Mouse (Mus musculus) lung, embryonic 14.5 days (tissue): Measurements from ENCODE around the gene Edc3. TPM values are rescaled to one million over a fixed set of nuclear protein-coding genes. Genes with fewer than 3 reads are reported as not detected.
A peak's percentile ranks its signal among the peaks of the same experiment; 100 is the strongest.

Experiments
- ATAC-seq: fragments of 200-750 bp; cut with Nextera tagmentation; 2 replicates; pipeline ENCODE4 v1.8.0; 2017; ENCODE audit warnings: mild to moderate bottlenecking, moderate TSS enrichment, moderate library complexity; ENCODE audit not compliant: insufficient read depth
- DNase-seq: peaks from one replicate; pipeline ENCODE4 v3.0.0-alpha.2; 2015
- H3K27ac ChIP-seq: fragments of 300-500 bp; sonication (generic); 2 replicates; pipeline ENCODE4 v1.5.1; 2014; ENCODE audit warnings: low read depth, mild to moderate bottlenecking, moderate library complexity
- H3K27me3 ChIP-seq: fragments of 300-500 bp; sonication (generic); 2 replicates; pipeline ENCODE4 v1.6.1; 2014; ENCODE audit warnings: low read length, control low read depth; ENCODE audit not compliant: insufficient read depth
- H3K36me3 ChIP-seq: fragments of 300-500 bp; sonication (generic); 2 replicates; pipeline ENCODE4 v1.6.1; 2014; ENCODE audit warnings: control low read depth; ENCODE audit not compliant: insufficient read depth
- H3K4me1 ChIP-seq: fragments of 300-500 bp; sonication (generic); 2 replicates; pipeline ENCODE4 v1.6.1; 2014; ENCODE audit warnings: antibody characterized with exemption, control low read depth; ENCODE audit not compliant: insufficient read depth
- H3K4me2 ChIP-seq: fragments of 300-500 bp; sonication (generic); 2 replicates; pipeline ENCODE4 v1.6.1; 2014; ENCODE audit warnings: mild to moderate bottlenecking
- H3K4me3 ChIP-seq: fragments of 300-500 bp; sonication (generic); 2 replicates; pipeline ENCODE4 v1.5.1; 2014; ENCODE audit warnings: low read depth, low read length
- H3K9ac ChIP-seq: fragments of 300-500 bp; sonication (generic); 2 replicates; pipeline ENCODE4 v1.6.1; 2014
- H3K9me3 ChIP-seq: fragments of 300-500 bp; sonication (generic); 2 replicates; pipeline ENCODE4 v1.6.1; 2016; ENCODE audit warnings: low read depth, low read length, control low read depth
- CTCF ChIP-seq: IDR thresholded peaks from 2 replicates; pipeline ENCODE4 v1.5.1; 2016; ENCODE audit warnings: antibody characterized with exemption, low read depth
- WGBS: fragments of 180-500 bp; shearing (Covaris S2); extraction: QIAGEN DNeasy Blood & Tissue Kit; methylation state at CpG from one replicate; pipeline ENCODE4 v1.1.7; 2014; 5-methylcytosine and 5-hydroxymethylcytosine counted together
- polyA plus RNA-seq: library from polyadenylated mRNA; unstranded; fragments of >200 nt; fragmentation: Nextera tagmentation; extraction: Ambion mirVana; gene quantifications from 2 replicates; pipeline ENCODE4 v1.2.1, GENCODE M21; 2014

The Edc3 gene
- polyA plus RNA-seq, 1 experiment from 2014 or later = 24.0 TPM

DNA sequence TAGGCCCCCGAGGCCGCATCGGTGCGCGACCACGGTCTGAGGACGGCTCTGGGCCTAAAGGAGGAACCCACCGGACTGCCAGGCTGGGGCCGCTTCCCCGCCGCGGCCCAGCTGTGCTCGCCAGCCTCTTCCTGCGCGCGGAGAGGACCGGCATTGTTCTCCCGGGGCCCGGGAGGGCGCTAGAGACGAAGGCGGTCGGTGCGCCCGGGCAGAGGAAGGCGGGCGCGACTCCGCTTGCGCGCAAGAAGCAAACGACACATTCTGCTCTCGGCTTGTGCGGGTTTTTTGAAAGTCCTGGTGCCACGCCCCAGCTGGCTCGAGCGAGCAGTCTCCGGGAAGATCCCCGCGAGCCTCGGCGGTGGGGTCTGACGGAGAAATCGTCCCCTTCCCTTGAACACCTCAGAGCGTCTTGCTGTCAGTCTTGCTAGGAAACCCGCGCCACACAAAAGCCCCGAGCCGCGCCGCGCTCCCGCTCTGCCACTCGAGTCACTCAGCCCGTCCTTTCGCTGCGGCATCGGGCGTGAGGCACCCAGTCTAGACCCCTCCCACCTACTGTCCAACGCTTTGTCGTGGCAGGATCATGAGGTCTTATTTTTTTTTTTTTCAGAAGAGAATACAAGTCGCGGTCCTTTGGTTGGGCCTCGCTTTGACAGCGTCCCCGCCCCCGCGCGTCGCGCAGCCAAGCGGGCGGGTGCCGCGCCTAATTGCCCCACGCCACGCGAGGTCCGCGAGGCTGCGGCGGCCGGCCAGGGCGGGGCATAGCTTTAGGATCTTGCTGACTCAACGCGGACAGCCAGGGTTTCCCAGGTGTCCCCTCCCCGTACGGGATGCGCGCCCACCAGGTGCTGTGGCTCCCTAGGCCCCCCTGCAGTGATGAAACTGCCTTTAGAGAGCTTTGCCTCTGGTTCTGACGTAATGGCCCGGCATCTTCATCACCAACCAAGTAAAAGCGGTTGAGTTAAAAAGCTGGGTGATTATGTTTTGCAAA is 57.3 kb downstream of the Edc3 start, which contains the start of gene Clk3:
Gene Clk3, minus strand, starts transcription at position 497 of the 988 bp plus-strand sequence.
- H3K9ac ChIP-seq = peak within 1 kb of the TSS; percentile 98
- peak; percentile 76 for DNase-seq
- peak within 1 kb of the TSS; percentile 99 for H3K4me2 ChIP-seq
- H3K36me3 ChIP-seq = peaks cover 13% of the 10 kb centered on the region
- WGBS = under 1% methylated on average over 93 of the region's 93 CpGs
- H3K27me3 ChIP-seq = no peaks in the 10 kb centered on the region
- no peaks in the 10 kb centered on the region for H3K9me3 ChIP-seq
- H3K27ac ChIP-seq = peak within 1 kb of the TSS; percentile 99
- no peak for TF ChIP-seq CTCF
- peak within 1 kb of the TSS; percentile 93 for H3K4me3 ChIP-seq
- peak; percentile 12 for ATAC-seq
- H3K4me1 ChIP-seq = peaks cover 13% of the 10 kb centered on the region

DNA sequence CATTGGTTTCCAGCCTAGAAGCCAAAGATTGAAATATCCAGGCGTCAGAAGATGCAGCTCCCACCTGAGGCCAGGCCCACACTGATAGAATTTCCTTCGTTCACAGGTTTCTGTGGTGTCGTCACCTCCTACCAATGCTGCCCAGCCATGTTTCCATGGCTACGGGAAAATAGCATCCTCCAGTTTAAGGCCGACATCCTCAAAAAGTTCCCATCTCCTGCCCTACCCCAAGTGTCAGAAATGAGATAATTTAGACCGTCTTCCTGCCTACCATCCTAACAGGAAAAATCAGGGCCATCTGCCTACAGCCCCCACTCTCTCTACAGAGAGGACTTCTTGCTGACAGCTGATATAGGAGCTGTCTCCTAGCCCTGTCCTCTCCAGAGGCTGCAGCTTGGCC is 58.1 kb downstream of the Edc3 start:
- no peak overlapping the region for H3K27ac ChIP-seq
- no peak for DNase-seq
- peak overlapping the region; percentile 99 for H3K4me2 ChIP-seq
- H3K4me3 ChIP-seq = peak overlapping the region; percentile 93
- H3K27me3 ChIP-seq = no peaks in the 10 kb centered on the region
- H3K4me1 ChIP-seq = peaks cover 13% of the 10 kb centered on the region
- 30% methylated on average over 6 of the region's 6 CpGs for WGBS
- no peak for ATAC-seq
- H3K36me3 ChIP-seq = peaks cover 6% of the 10 kb centered on the region; the same call in 1 of the 2 replicates
- no peaks in the 10 kb centered on the region for H3K9me3 ChIP-seq
- TF ChIP-seq CTCF = no peak
- peak overlapping the region; percentile 98; the same call in 1 of the 2 replicates for H3K9ac ChIP-seq

DNA sequence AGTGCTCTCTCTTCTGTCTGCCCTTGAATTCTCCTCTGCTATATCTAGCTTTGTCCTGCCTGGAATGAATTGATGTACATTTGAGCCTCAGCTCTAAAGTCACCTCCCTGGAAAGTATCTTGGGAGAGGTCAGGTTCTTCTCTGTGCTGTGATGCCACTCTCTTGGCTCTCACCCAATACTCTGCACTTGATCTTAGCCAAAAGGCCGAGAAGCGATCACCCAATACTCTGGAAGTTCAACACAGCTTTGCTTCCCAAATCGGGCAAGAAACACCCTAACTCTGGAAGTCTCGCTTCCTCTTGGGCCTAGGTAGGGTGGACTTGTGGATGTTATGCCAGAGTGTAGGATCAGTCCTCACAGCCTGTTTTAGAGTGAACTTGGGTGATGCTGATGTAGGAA is 58.9 kb downstream of the Edc3 start:
- Histone ChIP-seq H3K4me1 (peaks cover 13% of the 10 kb centered on the region), H3K9ac (no peak overlapping the region), H3K4me2 (no peak overlapping the region), H3K27ac (no peak overlapping the region), H3K27me3 (no peaks in the 10 kb centered on the region), H3K4me3 (no peak overlapping the region), H3K36me3 (no peaks in the 10 kb centered on the region), H3K9me3 (no peaks in the 10 kb centered on the region)
- no peak for TF ChIP-seq CTCF
- WGBS = 95% methylated on average over 4 of the region's 4 CpGs
- ATAC-seq = no peak
- DNase-seq = no peak

DNA sequence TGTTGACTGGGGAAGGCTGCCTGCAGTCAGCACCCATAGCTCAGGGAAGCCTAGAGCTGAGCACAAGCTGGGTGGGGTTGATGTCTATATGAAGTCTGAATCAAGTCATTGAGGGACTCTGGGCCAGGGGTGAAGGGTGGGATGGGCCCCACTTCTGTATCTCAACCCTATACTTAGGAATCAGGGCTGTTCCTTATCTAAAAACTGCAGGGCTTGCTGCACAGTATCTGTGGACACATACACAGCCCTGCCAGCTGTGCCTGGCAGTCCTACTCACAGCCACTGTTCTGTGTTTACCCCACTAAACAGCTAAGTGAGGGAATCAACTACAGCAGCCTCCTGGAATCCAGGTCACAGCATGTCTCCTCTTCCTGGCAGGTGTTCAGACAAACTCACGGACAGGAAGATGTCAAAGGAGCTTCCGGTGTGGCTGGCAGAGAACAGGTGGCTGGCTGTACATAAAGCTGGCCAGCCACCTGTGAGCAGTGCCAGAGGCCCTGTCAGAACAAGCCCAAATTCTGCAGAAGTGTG is 61.3 kb downstream of the Edc3 start:
- H3K4me1 ChIP-seq = 0 out of 2 replicates have a peak, but pooled peaks cover 4% of the 10 kb centered on the region
- H3K4me2 ChIP-seq = peak overlapping the region; percentile 12; the same call in 1 of the 2 replicates
- ATAC-seq (no peak), DNase-seq (no peak)
- WGBS = 58% methylated on average over 2 of the region's 2 CpGs
- no peak for TF ChIP-seq CTCF
- no peak overlapping the region for H3K9ac ChIP-seq
- peak overlapping the region; percentile 75; the same call in 1 of the 2 replicates for H3K27ac ChIP-seq
- H3K4me3 ChIP-seq = no peak overlapping the region
- H3K27me3 ChIP-seq = no peaks in the 10 kb centered on the region
- H3K36me3 ChIP-seq = no peaks in the 10 kb centered on the region
- no peaks in the 10 kb centered on the region for H3K9me3 ChIP-seq

DNA sequence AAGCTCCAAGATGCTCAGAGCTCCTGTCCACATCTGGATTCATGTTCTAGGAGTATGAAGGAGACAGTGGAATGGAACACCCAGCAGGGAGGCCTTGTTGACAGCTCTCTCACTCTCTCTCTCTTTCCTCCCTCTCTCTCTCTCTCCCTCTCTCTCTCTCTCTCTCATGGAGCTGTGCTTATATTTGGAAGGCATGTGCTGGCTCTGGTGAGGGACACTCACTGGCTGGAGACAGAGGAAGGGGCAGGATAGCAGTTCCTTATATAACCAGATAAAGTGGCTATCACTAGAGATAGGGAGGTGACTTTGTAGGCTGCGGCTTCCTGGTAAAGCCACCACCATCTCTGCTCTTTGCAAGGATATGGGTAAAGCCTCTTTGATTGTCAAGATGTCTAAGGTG is 61.9 kb downstream of the Edc3 start:
- DNase-seq (no peak), ATAC-seq (no peak)
- Histone ChIP-seq H3K4me1 (0 out of 2 replicates have a peak, but pooled peaks cover 4% of the 10 kb centered on the region), H3K27me3 (no peaks in the 10 kb centered on the region), H3K27ac (peak overlapping the region; percentile 75; the same call in 1 of the 2 replicates), H3K9ac (no peak overlapping the region), H3K9me3 (no peaks in the 10 kb centered on the region), H3K4me2 (peak overlapping the region; percentile 12; the same call in 1 of the 2 replicates), H3K36me3 (no peaks in the 10 kb centered on the region), H3K4me3 (no peak overlapping the region)
- TF ChIP-seq CTCF = no peak
- WGBS = 95% methylated on average over 1 of the region's 1 CpGs

DNA sequence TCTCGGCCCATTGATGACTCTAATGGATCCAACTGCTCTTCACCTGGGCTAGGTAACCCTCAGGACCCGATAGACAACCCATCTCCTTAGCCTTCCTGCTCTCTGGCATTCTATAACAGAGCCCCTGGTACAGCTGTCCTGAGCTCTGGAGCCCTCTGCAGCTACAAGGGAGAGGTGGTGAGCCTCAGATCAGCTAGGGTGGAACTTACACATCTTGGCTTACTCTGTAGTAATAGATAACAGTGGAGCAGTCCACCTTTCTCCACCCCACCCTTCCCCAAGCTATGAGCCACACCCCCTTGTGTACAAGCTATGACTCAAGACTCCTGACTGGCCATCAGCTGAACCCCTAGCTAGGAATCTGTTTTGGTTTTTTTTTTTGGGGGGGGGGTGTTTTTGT is 62.5 kb downstream of the Edc3 start:
- H3K36me3 ChIP-seq = no peaks in the 10 kb centered on the region
- H3K27ac ChIP-seq = 0 out of 2 replicates have a peak overlapping the region, but pooled peaks have one; percentile 24
- no peaks in the 10 kb centered on the region for H3K9me3 ChIP-seq
- no peak for TF ChIP-seq CTCF
- H3K9ac ChIP-seq = no peak overlapping the region
- H3K4me2 ChIP-seq = no peak overlapping the region
- 88% methylated on average over 2 of the region's 2 CpGs for WGBS
- no peak for DNase-seq
- H3K4me1 ChIP-seq = 0 out of 2 replicates have a peak, but pooled peaks cover 3% of the 10 kb centered on the region
- no peaks in the 10 kb centered on the region for H3K27me3 ChIP-seq
- no peak overlapping the region for H3K4me3 ChIP-seq
- no peak for ATAC-seq

DNA sequence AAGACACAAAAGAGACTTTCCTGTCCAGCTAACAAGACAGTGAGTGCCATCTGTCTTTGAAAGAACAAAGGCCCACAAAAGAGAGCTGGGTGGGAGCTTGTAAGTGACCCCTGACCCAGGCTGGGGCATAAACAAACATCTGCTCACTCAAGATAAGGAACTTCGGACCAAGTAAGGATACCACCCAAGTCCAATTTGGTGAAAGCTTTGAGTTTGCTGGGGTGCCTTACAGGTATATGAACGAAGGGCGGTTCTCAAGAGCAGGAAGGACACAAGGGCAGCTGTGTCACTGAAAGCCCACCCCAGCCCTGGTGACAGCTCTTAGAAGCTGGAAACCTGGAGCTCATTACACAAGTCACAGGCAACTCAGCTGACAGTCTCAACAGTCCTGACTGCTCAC is 65.4 kb downstream of the Edc3 start:
- Histone ChIP-seq H3K27ac (peak overlapping the region; percentile 13; the same call in 1 of the 2 replicates), H3K9me3 (no peaks in the 10 kb centered on the region), H3K36me3 (no peaks in the 10 kb centered on the region), H3K4me1 (no peaks in the 10 kb centered on the region), H3K27me3 (no peaks in the 10 kb centered on the region), H3K4me2 (no peak overlapping the region), H3K9ac (no peak overlapping the region), H3K4me3 (no peak overlapping the region)
- no peak for TF ChIP-seq CTCF
- DNase-seq = no peak
- WGBS = 46% methylated on average over 3 of the region's 3 CpGs
- ATAC-seq = no peak
